Mouse (Mus musculus) intestine, embryonic 14.5 days (tissue): ENCODE results near the gene Ankrd6. TPM values are rescaled to one million over a fixed set of nuclear protein-coding genes. Genes with fewer than 3 reads are reported as not detected.

Source experiments
- ATAC-seq: fragments of 200-750 bp; cut with Nextera tagmentation; replicated peaks from 2 replicates; pipeline ENCODE4 v1.8.0; 2017; ENCODE audit warnings: low read depth, moderate number of reproducible peaks, moderate TSS enrichment, moderate library complexity; ENCODE audit not compliant: low FRiP score, low TSS enrichment
- DNase-seq: peaks from one replicate; pipeline ENCODE4 v3.0.0-alpha.2; 2018; ENCODE audit warnings: low spot score
- H3K27ac ChIP-seq: fragments of 300-500 bp; sonication (generic); 2 replicates; pipeline ENCODE4 v1.5.1; 2014; ENCODE audit warnings: low read depth, mild to moderate bottlenecking, control low read depth
- H3K27me3 ChIP-seq: fragments of 300-500 bp; sonication (generic); replicated peaks from 2 replicates; pipeline ENCODE4 v1.6.1; 2014; ENCODE audit warnings: low read length, control low read depth; ENCODE audit not compliant: control insufficient read depth, insufficient read depth
- H3K36me3 ChIP-seq: fragments of 300-500 bp; sonication (generic); 2 replicates; pipeline ENCODE4 v1.6.1; 2014; ENCODE audit warnings: low read length, control low read depth; ENCODE audit not compliant: control insufficient read depth, insufficient read depth
- H3K4me1 ChIP-seq: fragments of 300-500 bp; sonication (generic); replicated peaks from 2 replicates; pipeline ENCODE4 v1.6.1; 2014; ENCODE audit warnings: low read length, control low read depth, mixed read lengths; ENCODE audit not compliant: control insufficient read depth, insufficient read depth
- H3K4me2 ChIP-seq: fragments of 300-500 bp; sonication (generic); 2 replicates; pipeline ENCODE4 v1.6.1; 2014; ENCODE audit warnings: low read length
- H3K4me3 ChIP-seq: fragments of 300-500 bp; sonication (generic); 2 replicates; pipeline ENCODE4 v1.5.1; 2014; ENCODE audit warnings: low read depth, low read length, control low read depth, mixed read lengths
- H3K9ac ChIP-seq: fragments of 300-500 bp; sonication (generic); 2 replicates; pipeline ENCODE4 v1.6.1; 2014; ENCODE audit warnings: mild to moderate bottlenecking, low read length
- H3K9me3 ChIP-seq: fragments of 300-500 bp; sonication (generic); 2 replicates; pipeline ENCODE4 v1.6.1; 2016; ENCODE audit warnings: low read length, control low read depth; ENCODE audit not compliant: control insufficient read depth
- WGBS: fragments of 180-500 bp; shearing (Covaris S2); extraction: QIAGEN DNeasy Blood & Tissue Kit; methylation state at CpG from one replicate; pipeline ENCODE4 v1.1.7; 2014; 5-methylcytosine and 5-hydroxymethylcytosine counted together
- polyA plus RNA-seq: library from polyadenylated mRNA; unstranded; fragments of >200 nt; fragmentation: Nextera tagmentation; extraction: Ambion mirVana; gene quantifications from 2 replicates; pipeline ENCODE4 v1.2.1, GENCODE M21; 2014

Ankrd6 gene
- polyA plus RNA-seq, 1 experiment from 2014 or later, result 5.0 TPM

DNA sequence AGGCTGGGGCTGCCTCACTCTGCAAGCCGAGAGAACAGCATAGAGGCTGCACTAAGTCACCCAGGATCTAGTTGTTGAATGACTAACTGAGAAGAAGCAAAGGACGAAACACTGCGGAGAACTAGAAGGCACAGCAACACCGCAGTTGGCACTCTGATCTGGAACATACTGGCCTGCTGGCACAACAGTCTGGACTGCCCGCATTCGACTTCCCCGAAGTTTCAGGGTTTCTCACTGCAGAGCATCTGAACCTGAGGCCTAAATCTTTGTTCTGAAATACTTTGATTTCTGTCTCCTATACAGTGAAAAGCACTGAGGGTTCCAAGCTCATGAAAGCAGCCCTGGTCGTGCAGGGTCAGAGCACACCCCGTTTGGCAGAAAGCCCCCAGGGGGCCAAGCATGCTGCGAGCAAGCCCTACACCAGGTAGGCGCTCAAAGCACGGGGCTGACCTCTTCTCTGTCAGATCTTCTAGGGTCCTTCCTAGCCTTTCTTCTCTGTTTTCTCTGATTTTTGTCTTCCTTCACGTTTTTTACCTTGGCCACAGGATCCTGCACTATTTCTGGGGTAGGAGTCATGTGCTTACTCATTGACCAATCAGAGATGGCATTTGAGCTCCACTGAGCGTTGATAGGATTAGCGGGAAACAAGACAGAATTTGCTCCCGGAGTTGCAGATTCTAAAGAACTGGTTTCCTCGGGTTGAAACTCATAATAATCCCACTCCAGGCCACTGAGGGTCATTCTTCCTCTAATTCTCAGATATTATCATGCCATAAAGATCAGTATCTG, 117.0 kb downstream of the Ankrd6 start:
- no peak overlapping the region for H3K27ac ChIP-seq
- H3K9ac ChIP-seq, result no peak overlapping the region; the same call in 1 of the 2 replicates
- 52% methylated on average over 17 of the region's 17 CpGs for WGBS
- H3K9me3 ChIP-seq, result no peaks in the 10 kb centered on the region
- no peaks in the 10 kb centered on the region for H3K27me3 ChIP-seq
- H3K4me2 ChIP-seq, result peak overlapping the region; percentile 46
- DNase-seq, result peak; percentile 55
- no peaks in the 10 kb centered on the region for H3K36me3 ChIP-seq
- ATAC-seq, result no peak; the same call in 1 of the 2 replicates
- H3K4me1 ChIP-seq, result no peaks in the 10 kb centered on the region
- peak overlapping the region; percentile 16; the same call in 1 of the 2 replicates for H3K4me3 ChIP-seq

DNA sequence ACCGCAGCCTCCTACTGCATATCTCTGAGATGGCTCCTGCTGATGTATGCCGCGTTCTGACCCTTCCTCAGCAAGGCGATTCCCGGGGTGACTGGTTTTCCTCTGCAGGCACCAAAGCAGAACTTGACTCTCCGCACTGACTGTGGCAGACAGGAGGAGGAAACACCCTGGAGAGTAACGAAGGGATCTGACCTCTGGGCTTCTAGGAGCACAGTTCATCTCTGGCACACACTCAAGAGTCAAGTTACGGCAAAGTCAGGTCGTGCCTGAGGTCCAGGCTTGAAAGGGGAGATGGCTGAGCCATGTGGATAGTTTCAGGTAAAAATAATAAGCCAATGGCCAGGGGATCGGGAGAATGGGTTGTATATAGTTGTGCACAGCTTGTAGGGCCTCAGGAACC, 121.3 kb downstream of the Ankrd6 start:
- no peaks in the 10 kb centered on the region for H3K27me3 ChIP-seq
- ATAC-seq, result no peak
- no peak for DNase-seq
- no peak overlapping the region for H3K4me3 ChIP-seq
- no peaks in the 10 kb centered on the region for H3K36me3 ChIP-seq
- no peak overlapping the region for H3K4me2 ChIP-seq
- no peaks in the 10 kb centered on the region for H3K9me3 ChIP-seq
- no peak overlapping the region for H3K27ac ChIP-seq
- 39% methylated on average over 10 of the region's 10 CpGs for WGBS
- no peak overlapping the region for H3K9ac ChIP-seq
- H3K4me1 ChIP-seq, result no peaks in the 10 kb centered on the region

DNA sequence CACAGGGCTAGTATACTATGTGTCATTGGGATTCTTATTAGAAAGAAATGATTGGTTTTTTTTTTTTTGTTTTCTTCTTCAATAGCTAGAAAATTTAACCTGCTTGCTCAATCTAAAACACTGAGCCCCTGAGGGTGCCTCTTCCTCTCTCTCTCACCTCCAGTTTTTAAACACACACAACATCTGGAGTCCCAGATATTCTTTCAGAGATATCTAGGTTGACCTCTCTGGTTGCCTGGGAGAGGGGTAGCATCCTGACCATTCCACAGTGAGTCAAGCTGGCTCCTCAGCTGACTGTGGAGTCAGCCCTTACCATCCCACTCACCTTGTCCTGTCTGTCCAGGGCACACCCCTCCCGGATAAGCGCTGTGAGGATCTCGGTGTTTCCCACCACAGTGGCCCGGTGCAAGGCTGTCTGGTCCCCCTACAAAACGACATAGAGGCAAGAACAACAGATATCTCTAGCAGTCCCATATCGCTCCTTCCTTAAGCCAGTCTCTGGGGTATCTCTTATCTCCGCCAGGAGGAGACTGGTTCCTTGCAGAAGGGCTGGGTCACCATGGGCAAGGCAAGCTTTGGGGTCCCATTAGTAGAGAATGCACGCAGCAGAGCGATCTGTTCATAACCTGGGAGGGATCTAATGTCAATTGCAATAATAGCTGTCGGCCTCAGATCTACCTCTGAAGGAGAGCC, 122.1 kb downstream of the Ankrd6 start:
- WGBS, result 87% methylated on average over 10 of the region's 10 CpGs
- DNase-seq, result no peak
- H3K9me3 ChIP-seq, result no peaks in the 10 kb centered on the region
- H3K27me3 ChIP-seq, result no peaks in the 10 kb centered on the region
- no peak overlapping the region for H3K4me3 ChIP-seq
- H3K27ac ChIP-seq, result no peak overlapping the region
- no peaks in the 10 kb centered on the region for H3K4me1 ChIP-seq
- H3K4me2 ChIP-seq, result no peak overlapping the region
- no peaks in the 10 kb centered on the region for H3K36me3 ChIP-seq
- no peak for ATAC-seq
- no peak overlapping the region for H3K9ac ChIP-seq

DNA sequence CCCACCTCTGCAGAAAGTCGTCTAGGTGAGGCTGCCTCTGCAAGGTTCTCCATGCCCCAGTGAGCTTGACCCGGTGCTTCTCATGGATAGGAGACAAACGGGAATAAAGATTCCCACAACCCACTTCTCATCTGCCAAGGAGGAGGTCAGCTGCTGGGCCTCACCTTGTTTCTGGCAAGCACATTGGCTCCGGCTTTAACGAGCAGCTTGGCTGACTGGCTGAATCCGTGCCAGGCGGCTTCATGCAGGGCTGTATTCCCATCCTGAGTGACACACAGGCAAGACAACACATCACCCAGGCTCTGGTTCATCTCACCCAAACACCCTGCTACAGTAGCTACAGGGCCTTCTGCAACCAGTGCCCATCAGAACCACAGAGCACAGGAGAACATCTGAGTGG, 123.7 kb downstream of the Ankrd6 start:
- Histone ChIP-seq H3K9me3 (no peaks in the 10 kb centered on the region), H3K4me2 (no peak overlapping the region), H3K27me3 (no peaks in the 10 kb centered on the region), H3K9ac (no peak overlapping the region), H3K4me1 (no peaks in the 10 kb centered on the region), H3K36me3 (no peaks in the 10 kb centered on the region), H3K27ac (no peak overlapping the region), H3K4me3 (no peak overlapping the region)
- DNase-seq (no peak), ATAC-seq (no peak)
- 61% methylated on average over 7 of the region's 7 CpGs for WGBS

DNA sequence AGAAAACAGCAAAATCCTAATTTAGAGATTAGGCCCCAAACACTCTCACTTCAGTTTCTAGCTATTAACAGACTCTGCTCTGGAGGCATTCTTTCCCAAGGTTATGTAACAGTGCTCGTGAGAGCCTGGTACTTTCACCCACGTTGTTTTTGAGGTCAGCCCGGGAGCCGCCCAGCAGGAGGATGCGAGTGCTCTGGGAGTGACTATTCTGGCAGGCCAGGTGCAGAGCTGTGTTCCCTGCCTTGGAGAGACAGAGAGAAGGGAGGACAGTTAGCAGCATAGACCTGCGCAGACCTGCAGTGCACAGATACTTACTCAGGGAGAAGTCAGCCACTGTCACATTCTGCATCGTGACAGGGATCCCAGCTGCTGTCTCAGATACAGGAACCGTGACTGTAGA, 126.4 kb downstream of the Ankrd6 start:
- Histone ChIP-seq H3K4me1 (no peaks in the 10 kb centered on the region), H3K4me3 (no peak overlapping the region), H3K36me3 (no peaks in the 10 kb centered on the region), H3K4me2 (no peak overlapping the region), H3K9me3 (no peaks in the 10 kb centered on the region), H3K27me3 (no peaks in the 10 kb centered on the region), H3K9ac (no peak overlapping the region), H3K27ac (no peak overlapping the region)
- DNase-seq (no peak), ATAC-seq (no peak)
- 68% methylated on average over 8 of the region's 8 CpGs for WGBS

DNA sequence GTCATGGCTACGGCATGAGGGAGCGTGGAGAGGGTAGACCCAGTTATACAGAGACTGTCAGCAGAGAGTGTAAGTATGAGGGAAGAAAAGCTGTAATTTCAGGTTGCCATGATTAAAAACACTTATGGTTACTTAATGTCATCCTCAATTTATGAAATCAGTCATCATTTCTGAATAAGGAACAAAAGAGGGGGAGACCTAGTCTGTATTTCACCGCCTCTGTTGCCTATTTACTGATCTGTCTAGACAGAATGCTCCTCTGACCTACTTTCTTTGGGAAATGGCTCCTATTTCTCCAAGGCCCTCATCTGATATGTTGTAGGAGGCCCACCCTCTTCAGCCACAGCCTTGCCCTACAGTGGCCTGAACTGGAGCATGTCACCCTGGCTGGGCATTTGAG, 130.0 kb downstream of the Ankrd6 start:
- no peaks in the 10 kb centered on the region for H3K9me3 ChIP-seq
- no peaks in the 10 kb centered on the region for H3K4me1 ChIP-seq
- H3K36me3 ChIP-seq, result no peaks in the 10 kb centered on the region
- H3K9ac ChIP-seq, result no peak overlapping the region
- no peak overlapping the region for H3K4me2 ChIP-seq
- no peak overlapping the region for H3K4me3 ChIP-seq
- no peak for ATAC-seq
- WGBS, result 96% methylated on average over 3 of the region's 3 CpGs
- H3K27me3 ChIP-seq, result no peaks in the 10 kb centered on the region
- no peak for DNase-seq
- H3K27ac ChIP-seq, result no peak overlapping the region

DNA sequence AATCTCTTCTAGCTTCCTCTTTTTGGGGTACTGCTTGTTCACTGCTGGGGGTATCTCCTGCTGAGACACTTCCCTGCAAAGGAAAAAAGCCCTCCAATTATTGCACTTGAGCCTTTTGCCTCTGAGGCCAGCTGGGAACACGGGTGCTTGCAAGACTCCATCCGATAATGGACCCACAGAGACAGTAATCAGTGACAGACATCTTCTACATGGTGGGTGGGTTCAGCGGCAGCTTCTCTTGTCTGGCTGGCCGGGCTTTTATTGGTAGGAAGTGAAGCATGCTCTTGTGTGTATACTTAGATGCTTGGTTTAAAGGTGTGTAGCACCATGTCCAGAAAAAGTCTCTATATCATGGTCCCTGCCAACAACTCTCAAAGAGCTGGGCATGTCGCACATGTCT, 133.2 kb downstream of the Ankrd6 start:
- Histone ChIP-seq H3K36me3 (no peaks in the 10 kb centered on the region), H3K4me2 (no peak overlapping the region), H3K27ac (no peak overlapping the region), H3K27me3 (no peaks in the 10 kb centered on the region), H3K9me3 (no peaks in the 10 kb centered on the region), H3K4me3 (no peak overlapping the region), H3K4me1 (no peaks in the 10 kb centered on the region), H3K9ac (no peak overlapping the region)
- ATAC-seq, result no peak
- 83% methylated on average over 5 of the region's 5 CpGs for WGBS
- DNase-seq, result no peak

DNA sequence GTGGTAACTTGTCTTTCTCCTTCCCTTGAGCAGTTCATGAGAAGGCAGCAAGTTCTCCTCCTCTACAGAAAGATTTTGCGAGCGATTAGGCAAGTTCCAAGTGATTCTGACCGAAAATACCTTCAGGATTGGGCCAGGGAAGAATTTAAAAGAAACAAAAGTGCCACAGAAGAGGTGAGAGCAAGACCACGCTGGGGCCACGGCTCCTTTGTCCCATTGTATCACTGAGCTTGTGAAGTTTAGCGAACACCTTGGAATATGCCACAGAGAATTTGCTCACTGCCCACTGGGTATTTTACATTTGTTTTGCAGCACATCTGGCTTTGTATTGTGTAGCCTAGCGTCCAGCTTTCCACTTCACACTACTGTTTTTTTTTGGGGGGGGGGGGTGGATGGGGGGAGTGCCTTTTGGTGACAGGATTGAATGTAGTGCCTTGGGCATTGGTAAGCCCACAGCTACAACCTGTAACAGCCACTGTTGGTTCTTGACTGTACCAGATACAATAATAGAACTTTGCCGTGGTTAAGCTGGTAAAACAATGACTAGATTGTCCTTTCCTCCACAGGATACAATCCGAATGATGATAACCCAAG, 150.0 kb downstream of the Ankrd6 start:
- DNase-seq (no peak), ATAC-seq (peak; percentile 55)
- H3K36me3 ChIP-seq, result 0 out of 2 replicates have a peak, but pooled peaks cover 3% of the 10 kb centered on the region
- H3K4me1 ChIP-seq, result peaks cover 10% of the 10 kb centered on the region
- H3K27me3 ChIP-seq, result no peaks in the 10 kb centered on the region
- WGBS, result 12% methylated on average over 9 of the region's 9 CpGs
- H3K4me2 ChIP-seq, result peak overlapping the region; percentile 76
- H3K9ac ChIP-seq, result peak overlapping the region; percentile 79
- no peaks in the 10 kb centered on the region for H3K9me3 ChIP-seq
- H3K4me3 ChIP-seq, result peak overlapping the region; percentile 73
- H3K27ac ChIP-seq, result peak overlapping the region; percentile 99
